Mouse (Mus musculus) urinary bladder, postnatal 4 days (tissue): ENCODE data around the gene Clpsl2.
"Not testable (repeated sequence)": the region's sequence is repeated elsewhere in the genome, so short reads cannot be mapped to it uniquely, and the experiment has no call there.

Source experiments
- DNase-seq, 2 experiments: peaks; one replicate each; pipeline ENCODE4 v3.0.0; 2021 to 2022; ENCODE audit warnings: low spot score in 2 of 2

Clpsl2 gene

DNA sequence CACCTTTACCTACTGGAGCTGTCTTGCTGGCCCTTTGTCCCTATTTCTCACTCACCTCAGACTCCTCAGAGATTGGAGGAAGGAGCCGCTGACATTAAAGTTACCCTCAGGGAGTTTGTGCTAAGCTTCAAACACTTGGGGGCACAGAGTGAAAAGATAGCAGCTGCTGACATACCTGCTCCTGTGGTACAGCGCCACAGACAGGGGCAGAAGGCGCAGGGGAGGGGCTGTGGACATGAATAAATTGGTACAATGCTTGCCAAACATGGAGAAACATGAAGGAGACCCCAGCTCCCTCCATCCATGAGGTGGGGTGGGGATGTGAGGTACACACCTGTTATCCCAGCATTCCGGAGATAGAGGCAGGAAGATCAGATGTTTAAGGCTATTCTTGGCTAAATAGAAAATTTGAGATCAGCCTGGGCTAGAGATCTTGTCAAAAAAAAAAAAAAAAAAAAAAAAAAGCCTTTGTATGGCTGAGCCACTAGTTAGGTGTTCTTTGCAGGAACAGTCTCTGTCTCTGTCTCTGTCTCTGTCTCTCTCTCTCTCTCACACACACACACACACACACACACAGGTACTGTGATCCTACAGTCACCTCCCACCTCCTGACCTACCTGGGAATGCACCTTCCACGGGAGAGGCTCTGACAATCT lies 28.0 kb upstream of the Clpsl2 start:
- no peak for DNase-seq

DNA sequence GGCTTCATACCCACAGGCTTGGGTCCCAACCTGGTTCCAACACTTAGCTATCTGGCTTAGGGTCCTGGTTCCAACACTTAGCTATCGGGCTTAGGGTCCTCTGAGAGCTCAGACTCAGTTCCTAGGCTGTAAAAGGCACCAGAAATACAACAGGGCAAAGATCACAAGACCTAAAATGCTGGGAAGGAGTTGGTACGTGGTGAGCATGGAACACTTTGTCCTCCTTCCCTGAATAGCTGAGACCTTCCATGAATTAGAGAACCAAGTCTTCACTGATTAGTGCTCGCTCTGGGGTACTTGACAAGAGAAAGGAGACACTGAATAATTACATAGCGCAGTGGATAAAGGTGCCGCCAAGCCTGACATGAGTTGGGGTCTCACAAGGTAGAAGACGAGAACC lies 27.3 kb upstream of the Clpsl2 start:
- DNase-seq = no peak

DNA sequence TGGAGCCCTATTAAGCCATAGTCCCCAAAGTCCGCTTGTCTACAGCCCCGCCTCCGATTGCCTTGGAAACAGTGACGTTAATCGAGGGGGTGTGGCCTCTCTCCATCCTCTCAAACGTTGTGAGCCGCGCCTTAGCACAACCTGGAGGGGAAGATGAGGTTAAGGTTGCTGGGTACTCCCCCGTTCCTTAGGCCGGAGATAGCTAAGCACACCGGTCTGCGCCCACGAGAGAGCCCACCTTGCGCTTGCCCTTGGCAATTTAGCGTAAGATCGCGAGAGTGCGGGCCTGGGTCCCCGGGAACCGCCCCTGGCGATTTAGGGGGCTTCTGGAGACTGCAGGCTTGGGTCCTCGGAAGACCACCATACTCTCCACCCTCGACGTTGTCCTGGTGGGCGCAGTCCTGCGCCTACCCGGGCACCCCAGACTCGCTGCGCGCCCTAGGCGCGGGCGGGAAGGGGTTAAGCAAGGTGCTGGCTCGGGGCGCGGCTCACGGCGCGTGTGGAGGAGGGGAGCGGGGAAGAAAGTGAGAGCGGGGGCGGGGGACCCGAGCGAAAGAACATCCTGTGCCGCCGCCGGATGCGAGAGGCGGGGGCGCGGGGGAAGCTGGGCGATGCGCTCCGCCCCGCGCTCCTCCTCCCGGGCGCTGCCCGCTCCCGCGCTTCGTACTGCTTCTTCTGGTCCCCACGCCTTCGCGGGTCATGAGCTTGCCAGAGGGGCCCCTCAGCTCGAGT lies 26.4 kb upstream of the Clpsl2 start:
- peak; percentile 81 to 85 for DNase-seq

DNA sequence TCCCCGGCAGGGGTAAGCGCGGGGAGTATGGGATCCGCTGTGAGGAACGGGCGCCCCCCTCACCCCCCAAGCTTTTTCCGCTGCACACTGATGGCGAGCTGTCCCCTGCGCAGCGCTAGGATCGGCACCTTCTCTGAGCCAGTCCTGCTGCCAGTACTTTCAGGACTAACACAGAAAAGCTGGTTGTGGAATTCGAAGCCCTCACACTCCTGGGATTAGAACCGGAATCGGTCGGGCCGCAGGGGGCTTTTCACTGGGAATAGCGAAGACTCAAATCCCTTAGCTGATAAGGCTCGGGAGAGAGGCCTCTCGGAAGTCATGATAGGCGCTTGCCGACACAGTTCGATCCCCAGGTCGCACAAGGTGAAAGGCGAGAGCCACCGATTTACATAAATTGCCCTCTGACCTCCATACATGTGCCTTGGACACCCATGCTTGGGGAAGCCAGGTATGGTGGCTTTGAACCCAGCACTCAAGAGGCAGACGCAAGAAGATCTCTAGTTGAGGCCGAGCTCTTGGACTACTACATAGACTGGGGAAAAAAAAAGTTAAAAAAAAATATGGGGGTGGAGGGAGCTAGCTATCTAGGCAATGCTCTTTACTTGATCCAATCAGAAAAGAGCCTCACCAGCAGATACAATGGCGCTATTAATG lies 25.7 kb upstream of the Clpsl2 start:
- DNase-seq = no peak

DNA sequence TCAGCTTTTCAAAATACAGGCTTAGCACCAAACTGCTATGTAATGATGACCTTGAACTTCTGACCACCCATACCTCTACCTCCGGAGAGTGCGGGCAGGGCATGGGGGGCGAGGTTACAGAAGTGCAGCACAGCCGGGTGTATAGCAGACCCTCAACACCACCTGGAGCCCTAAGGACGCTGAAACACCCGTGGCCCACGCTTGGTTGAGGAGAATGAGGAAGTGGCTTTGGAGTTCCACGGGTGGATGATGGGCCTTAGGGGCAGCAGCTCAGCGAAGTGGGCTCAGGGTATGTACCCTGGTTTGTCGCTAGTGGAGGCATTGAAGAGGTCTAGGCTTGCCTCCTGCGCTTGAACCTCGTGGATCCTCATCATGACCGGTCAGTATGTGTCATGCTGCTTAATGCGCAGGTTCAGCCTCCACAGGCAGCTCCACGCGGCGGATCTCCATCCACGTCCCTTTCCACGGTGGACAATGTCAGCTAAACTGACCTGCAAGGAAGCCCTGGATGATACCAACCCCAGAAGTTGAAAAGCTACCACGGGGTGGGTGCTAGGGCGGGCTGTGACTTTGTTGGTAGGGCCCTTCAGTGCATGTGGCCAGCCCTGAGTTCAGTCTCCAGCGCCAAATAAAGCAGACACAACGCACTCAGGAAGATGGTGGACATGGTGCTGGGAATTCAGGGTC lies 25.1 kb upstream of the Clpsl2 start:
- DNase-seq = no peak

DNA sequence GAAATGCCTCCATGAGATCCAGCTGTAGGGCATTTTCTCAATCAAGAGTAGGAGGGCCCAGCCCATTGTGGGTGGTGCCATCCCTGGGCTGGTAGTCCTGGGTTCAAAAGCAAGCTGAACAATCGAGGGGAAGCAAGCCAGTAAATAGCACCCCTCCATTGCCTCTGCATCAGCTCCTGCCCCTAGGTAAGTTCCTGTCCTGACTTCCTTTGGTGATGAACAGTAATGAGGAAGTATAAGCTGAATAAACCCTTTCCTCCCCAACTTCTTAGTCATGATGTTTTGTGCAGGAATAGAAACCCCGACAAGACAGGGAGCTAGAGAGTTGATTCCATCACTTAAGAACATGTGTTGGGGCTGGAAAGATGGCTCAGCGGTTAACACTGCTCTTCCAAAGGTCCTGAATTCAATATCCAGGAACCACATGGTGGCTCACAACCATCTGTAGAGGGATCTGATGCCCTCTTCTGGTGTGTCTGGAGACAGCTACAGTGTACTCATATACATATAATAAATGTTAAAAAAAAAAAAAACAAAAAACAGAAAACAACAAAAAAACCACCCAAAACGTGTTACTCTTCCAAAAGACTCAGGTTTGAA lies 24.3 kb upstream of the Clpsl2 start:
- DNase-seq = no peak

GRCm38 (mm10) chr17:28527184-28528042 lies 21.8 kb upstream of the Clpsl2 start:
- no peak for DNase-seq

DNA sequence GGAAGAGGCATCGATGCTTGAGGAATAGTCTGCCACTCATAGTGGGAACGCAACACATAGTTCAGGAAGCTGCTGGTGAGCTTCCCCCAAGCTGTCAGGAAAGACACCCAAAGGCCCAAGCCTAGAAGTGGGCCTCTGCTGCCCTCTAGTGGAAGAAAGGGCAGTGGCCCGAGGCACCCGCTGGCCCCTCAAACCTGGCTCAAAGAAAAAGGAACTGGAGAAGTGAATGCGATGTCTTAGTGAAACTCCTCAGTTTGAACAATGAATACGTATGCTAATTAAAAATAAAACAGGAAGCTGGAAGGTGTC lies 21.2 kb upstream of the Clpsl2 start:
- DNase-seq = peak; percentile 81 to 87

DNA sequence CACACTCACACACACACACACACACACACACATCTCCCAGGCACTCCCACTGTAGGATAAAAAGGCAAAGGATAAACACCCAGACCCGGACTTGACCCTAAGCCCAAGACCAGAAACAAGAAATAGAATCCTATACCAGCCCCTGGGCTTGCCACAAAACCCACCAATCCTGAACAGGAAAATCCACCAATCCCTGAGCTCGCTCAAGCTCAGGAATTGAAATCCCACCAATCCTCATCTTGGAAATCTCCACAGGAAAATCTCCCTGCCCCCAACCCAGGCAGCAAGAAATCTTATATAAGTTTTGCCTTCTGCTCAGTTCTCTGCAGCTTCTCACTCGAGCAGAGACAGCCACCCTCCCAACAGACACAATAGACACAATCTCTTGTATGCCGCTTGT lies 20.1 kb upstream of the Clpsl2 start:
- DNase-seq = no peak

DNA sequence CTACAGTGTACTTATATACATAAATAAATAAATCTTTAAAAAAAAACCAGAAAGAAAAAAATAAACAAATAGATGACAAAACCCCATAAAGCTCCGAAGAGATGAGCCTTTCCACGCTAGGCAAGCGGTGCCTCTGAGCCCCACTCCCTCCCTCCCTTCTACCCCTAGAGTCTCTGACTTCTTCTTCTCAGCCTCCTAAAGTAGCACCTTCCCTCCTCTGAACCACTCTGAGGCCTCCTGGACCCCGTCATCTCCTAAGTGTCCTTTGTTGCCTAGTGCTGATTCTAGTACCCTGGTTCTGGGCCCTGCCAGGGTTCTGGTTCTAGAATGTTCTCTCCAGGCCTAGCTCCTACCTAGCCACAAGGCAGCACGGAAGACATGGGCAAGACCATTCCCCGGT lies 18.7 kb upstream of the Clpsl2 start, which contains the start of gene Armc12:
Armc12 (plus strand) TSS at position 301 of the 400 bp plus-strand sequence.
- no peak for DNase-seq

- DNase-seq = no peak
Observed at GRCm38 (mm10) chr17:28531946-28532345, 17.3 kb upstream of the Clpsl2 start.

DNA sequence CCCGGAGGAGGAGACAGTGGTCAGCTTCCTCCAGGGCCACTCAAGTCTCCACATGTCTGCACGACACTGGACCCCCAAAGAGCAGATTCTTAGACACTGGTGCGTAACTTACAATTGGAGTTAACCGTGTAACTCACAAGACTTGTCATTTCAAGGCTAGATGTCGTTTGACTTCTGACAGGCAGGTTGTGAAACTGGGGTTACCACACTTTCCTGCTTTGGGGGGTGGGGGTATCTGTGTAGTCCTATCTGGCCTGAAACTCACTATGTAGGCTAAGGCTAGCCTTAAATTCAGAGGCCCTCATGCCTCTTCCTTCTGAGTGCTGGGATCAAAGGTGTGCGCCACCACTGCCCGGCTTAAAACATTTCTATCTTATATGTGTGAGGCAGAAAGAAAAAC lies 16.7 kb upstream of the Clpsl2 start:
- DNase-seq = no peak

GRCm38 (mm10) chr17:28533327-28533726 lies 15.9 kb upstream of the Clpsl2 start:
- DNase-seq = no peak

DNA sequence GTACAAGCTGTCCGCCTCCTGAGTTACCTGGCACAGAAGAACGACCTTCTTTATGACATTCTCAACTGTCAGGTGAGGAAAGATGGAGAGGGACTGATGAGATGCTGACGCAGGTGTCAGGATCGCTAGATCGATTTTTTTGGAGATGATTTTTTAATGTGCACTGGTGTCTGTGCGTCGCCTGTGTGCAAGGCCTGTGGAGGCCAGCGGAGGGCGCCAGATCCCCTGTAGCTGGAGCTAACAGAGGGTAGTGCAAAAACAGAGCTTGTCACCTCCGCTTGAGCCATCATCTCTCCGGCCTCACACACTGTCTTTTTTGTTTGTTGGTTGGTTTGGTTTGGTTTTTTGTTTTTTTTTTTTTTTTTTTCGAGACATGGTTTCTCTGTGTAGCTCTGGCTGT lies 11.3 kb upstream of the Clpsl2 start:
- DNase-seq = no peak

DNA sequence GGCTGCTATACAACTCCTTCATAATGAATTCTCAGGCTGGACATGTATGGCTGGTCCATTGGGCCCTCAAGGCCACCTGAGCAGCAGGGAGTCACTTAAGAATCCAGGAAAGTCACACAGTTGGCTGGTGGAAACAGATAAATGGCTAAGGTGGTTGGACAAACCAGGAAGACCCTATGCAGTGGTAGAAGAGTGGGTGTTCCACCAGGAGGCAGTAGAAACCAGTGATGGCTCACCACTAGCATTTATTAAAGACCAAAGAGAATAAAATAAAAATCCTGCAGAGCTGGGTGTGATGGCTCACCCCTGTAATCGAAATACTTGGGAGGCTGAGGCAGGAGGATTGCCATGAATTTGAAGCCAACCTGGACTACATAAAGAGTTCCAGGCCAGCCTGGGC lies 2.3 kb upstream of the Clpsl2 start:
- no peak for DNase-seq

GRCm38 (mm10) chr17:28548550-28548949 lies 661 bp upstream of the Clpsl2 start:
- no peak for DNase-seq

DNA sequence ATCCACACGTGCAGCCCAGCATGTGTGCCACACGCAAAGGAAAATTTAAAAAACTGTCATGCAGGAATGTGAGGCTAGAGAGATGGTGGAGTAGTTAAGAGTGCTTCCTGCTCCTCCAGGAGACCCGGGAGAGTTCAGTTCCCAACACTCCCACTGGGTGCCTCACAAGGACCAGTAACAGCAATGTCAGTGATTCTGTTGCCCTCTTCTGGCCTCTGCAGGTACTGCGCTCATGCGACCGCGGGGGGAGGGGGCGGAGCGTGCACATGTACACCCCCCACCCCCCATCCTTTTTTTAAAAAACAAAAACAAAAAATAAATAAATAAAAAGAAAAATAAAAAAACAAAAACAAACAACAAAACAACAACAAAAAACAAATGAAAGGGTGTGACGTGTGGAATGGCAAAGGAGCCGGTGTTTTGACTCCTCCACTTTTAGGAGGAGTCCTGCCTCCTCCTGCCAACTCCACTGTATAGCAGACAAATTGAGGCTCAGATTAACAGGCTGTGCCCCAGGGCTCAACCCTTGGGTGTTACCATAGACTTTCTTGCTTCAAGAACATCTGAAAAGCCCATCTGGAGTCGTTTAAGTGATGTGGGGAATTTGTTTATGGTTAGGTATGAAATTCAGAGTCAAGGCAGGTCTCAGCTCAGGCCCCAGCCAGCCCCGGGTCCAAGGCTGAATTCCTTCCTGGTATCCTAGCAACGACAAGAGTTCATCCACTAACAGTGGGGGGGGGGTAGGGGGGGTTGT lies 4.0 kb downstream of the Clpsl2 start:
- DNase-seq = peak; percentile 60 to 77

GRCm38 (mm10) chr17:28554021-28554420 lies 4.8 kb downstream of the Clpsl2 start:
- DNase-seq = not testable (repeated sequence)

- DNase-seq = no peak
Observed at GRCm38 (mm10) chr17:28556635-28557396, 7.6 kb downstream of the Clpsl2 start.

GRCm38 (mm10) chr17:28557772-28558171 lies 8.6 kb downstream of the Clpsl2 start:
- DNase-seq = no peak
